In the genomic region with DNA sequence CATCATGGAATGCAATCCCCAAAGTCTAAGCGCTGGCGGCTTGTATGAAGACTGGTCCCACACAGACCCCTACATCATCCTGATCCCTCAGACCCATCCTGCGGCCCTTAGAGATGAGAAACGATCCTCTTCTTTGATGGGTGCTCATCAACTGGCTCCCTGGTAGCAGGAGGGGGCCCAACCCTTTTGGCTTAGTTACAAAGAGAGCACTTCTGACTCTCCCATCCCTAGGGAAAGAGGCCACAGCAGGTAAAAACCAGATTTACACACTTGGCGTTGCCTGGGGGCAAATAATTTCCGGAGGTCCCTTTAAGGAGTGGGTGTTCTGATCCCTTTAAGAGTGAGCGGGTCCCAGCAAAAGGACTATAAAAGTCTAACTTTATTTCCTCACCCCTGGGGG, we compare ENCODE assay signal across 8 mouse cellular contexts. TPM values are rescaled to one million over a fixed set of nuclear protein-coding genes. Genes with fewer than 3 reads are reported as not detected.
A peak's percentile ranks its signal among the peaks of the same experiment; 100 is the strongest.
DNase-seq lines count a peak whose midpoint lies in the region; ATAC-seq and TF ChIP-seq lines count a peak whose summit lies in the region.

No protein-coding gene starts in this region.

- ATAC-seq in forebrain, embryonic 14.5 days = no peak
- no peak for ATAC-seq in liver, embryonic 15.5 days (ENCODE audit: insufficient read depth)

- 0 out of 2 replicates have a peak, but pooled peaks cover 4% of the 10 kb centered on the region for H3K79me2 ChIP-seq in heart, adult 2 months (replicated peaks; ENCODE audit: control insufficient read depth, insufficient read depth, low read length)

- H3K36me3 ChIP-seq in heart, adult 2 months (ENCODE audit: control insufficient read depth, insufficient read depth, low read length) = no peaks in the 10 kb centered on the region
- no peaks in the 10 kb centered on the region for H3K36me3 ChIP-seq in E14TG2a.4 (ENCODE audit: insufficient read depth, low read length)
- H3K36me3 ChIP-seq in forebrain, embryonic 14.5 days (ENCODE audit: control insufficient read depth, insufficient read depth, low read length) = no peaks in the 10 kb centered on the region
- H3K36me3 ChIP-seq in liver, embryonic 15.5 days (replicated peaks) = no peaks in the 10 kb centered on the region

- intact Hi-C loops in heart, adult 2 months (cut with DNase I) = no loop called here

- TF ChIP-seq CTCF in heart, adult 2 months (IDR thresholded peaks at IDR 0.05) = no peak
- TF ChIP-seq CTCF in E14TG2a.4 (conservative IDR thresholded peaks at IDR 0.05; ENCODE audit: low read length) = no peak

- H3K9me3 ChIP-seq in E14TG2a.4 (ENCODE audit: low read length) = no peaks in the 10 kb centered on the region
- H3K9me3 ChIP-seq in forebrain, embryonic 14.5 days (replicated peaks; ENCODE audit: control insufficient read depth, low read length) = no peaks in the 10 kb centered on the region
- H3K9me3 ChIP-seq in liver, embryonic 15.5 days (replicated peaks) = no peaks in the 10 kb centered on the region

- H3K4me1 ChIP-seq in heart, adult 2 months (ENCODE audit: control insufficient read depth, insufficient read depth, low read length) = peaks cover 2% of the 10 kb centered on the region
- H3K4me1 ChIP-seq in E14TG2a.4 (replicated peaks; ENCODE audit: low read depth, low read length) = peaks cover 56% of the 10 kb centered on the region
- peaks cover 20% of the 10 kb centered on the region for H3K4me1 ChIP-seq in forebrain, embryonic 14.5 days (ENCODE audit: control insufficient read depth, insufficient read depth, low read length)
- peaks cover 47% of the 10 kb centered on the region for H3K4me1 ChIP-seq in liver, embryonic 15.5 days (replicated peaks)

- H3K27me3 ChIP-seq in heart, adult 2 months (ENCODE audit: control insufficient read depth, insufficient read depth, low read length) = peaks cover 2% of the 10 kb centered on the region; the same call in 1 of the 2 replicates
- H3K27me3 ChIP-seq in E14TG2a.4 (ENCODE audit: insufficient read depth, low read length) = peaks cover 88% of the 10 kb centered on the region
- peaks cover 60% of the 10 kb centered on the region for H3K27me3 ChIP-seq in forebrain, embryonic 14.5 days (replicated peaks; ENCODE audit: control insufficient read depth, insufficient read depth, low read length)
- H3K27me3 ChIP-seq in liver, embryonic 15.5 days = peaks cover 91% of the 10 kb centered on the region

- H3K4me2 ChIP-seq in forebrain, embryonic 14.5 days (ENCODE audit: low read length) = peak overlapping the region; percentile 77
- peak overlapping the region; percentile 63 for H3K4me2 ChIP-seq in liver, embryonic 15.5 days

- no peak for DNase-seq in heart, adult 2 months
- no peak for DNase-seq in heart, adult 18-20 months
- DNase-seq in forebrain, embryonic 14.5 days (ENCODE audit: low spot score) = no peak
- no peak for DNase-seq in urinary bladder, adult 2 months (ENCODE audit: low spot score)
- no peak for DNase-seq in kidney, adult 11 months
- DNase-seq in Muller cell, postnatal 12 days (ENCODE audit: inconsistent ontology term) = no peak

- TF ChIP-seq EP300 in heart, adult 2 months (IDR thresholded peaks at IDR 0.05; ENCODE audit: insufficient read depth, low read depth, low read length) = no peak

- TF ChIP-seq POLR2A in heart, adult 2 months (IDR thresholded peaks at IDR 0.05; ENCODE audit: insufficient read depth, low read depth, low read length) = no peak

- H3K4me3 ChIP-seq in heart, adult 2 months = no peak overlapping the region
- H3K4me3 ChIP-seq in E14TG2a.4 (replicated peaks; ENCODE audit: low read length) = peak overlapping the region; percentile 76
- H3K4me3 ChIP-seq in forebrain, embryonic 14.5 days (ENCODE audit: low read depth, low read length) = peak overlapping the region; percentile 34
- peak overlapping the region; percentile 44; the same call in 1 of the 2 replicates for H3K4me3 ChIP-seq in liver, embryonic 15.5 days (replicated peaks)

- H3K9ac ChIP-seq in heart, adult 2 months (ENCODE audit: low read depth, low read length) = peak overlapping the region; percentile 73; the same call in 1 of the 2 replicates
- H3K9ac ChIP-seq in forebrain, embryonic 14.5 days (ENCODE audit: low read length) = peak overlapping the region; percentile 54; the same call in 1 of the 2 replicates
- no peak overlapping the region for H3K9ac ChIP-seq in liver, embryonic 15.5 days

- no peak overlapping the region for H3K27ac ChIP-seq in heart, adult 2 months
- H3K27ac ChIP-seq in forebrain, embryonic 14.5 days (ENCODE audit: low read depth, low read length) = no peak overlapping the region
- H3K27ac ChIP-seq in liver, embryonic 15.5 days (replicated peaks) = no peak overlapping the region

- WGBS in heart, adult 2 months = 20% methylated on average over 7 of the region's 7 CpGs
- under 1% methylated on average over 7 of the region's 7 CpGs for WGBS in forebrain, embryonic 14.5 days
- 5% methylated on average over 7 of the region's 7 CpGs for WGBS in liver, embryonic 15.5 days (ENCODE audit: insufficient replicate concordance)

RNA-seq across cellular contexts. Expression of gene Bahd1, which starts 2.8 kb away (rescaled TPM):
- total RNA-seq in heart, adult 2 months (2021) = 10 to 100 TPM; 14.8 to 20.1 TPM
- polyA plus RNA-seq in heart, adult 2 months (2012; rRNA removed) = 9.5 and 9.9 TPM in 2 replicates
- 10 to 100 TPM; 17.5 to 18.6 TPM for total RNA-seq in heart, adult 18-20 months (2021)
- polyA plus RNA-seq in forebrain, embryonic 14.5 days (2014; fragmentation: Nextera tagmentation; extraction: Ambion mirVana) = 2.0 and 2.1 TPM in 2 replicates
- polyA plus RNA-seq in liver, embryonic 15.5 days (2015; fragmentation: Nextera tagmentation; extraction: Ambion mirVana) = 3.2 and 4.3 TPM in 2 replicates
- polyA plus RNA-seq in urinary bladder, adult 2 months (2012; rRNA removed) = 10.2 and 12.4 TPM in 2 replicates

RNA-seq across cellular contexts. Expression of gene Chst14, which starts 28.9 kb away (rescaled TPM):
- 1 to 10 TPM; 7.8 to 8.2 TPM for total RNA-seq in heart, adult 2 months (2021)
- 9.5 and 10.4 TPM in 2 replicates for polyA plus RNA-seq in heart, adult 2 months (2012; rRNA removed)
- 1 to 10 TPM; 6.9 to 7.9 TPM for total RNA-seq in heart, adult 18-20 months (2021)
- 7.1 and 7.4 TPM in 2 replicates for polyA plus RNA-seq in forebrain, embryonic 14.5 days (2014; fragmentation: Nextera tagmentation; extraction: Ambion mirVana)
- polyA plus RNA-seq in liver, embryonic 15.5 days (2015; fragmentation: Nextera tagmentation; extraction: Ambion mirVana) = 4.5 and 5.7 TPM in 2 replicates
- polyA plus RNA-seq in urinary bladder, adult 2 months (2012; rRNA removed) = 19.9 and 20.7 TPM in 2 replicates

RNA-seq across cellular contexts. Expression of gene Ivd, which starts 35.6 kb away (rescaled TPM):
- 100 to 1,000 TPM; 356 to 463 TPM for total RNA-seq in heart, adult 2 months (2021)
- polyA plus RNA-seq in heart, adult 2 months (2012; rRNA removed) = 215 and 327 TPM in 2 replicates
- 100 to 1,000 TPM; 410 to 473 TPM for total RNA-seq in heart, adult 18-20 months (2021)
- polyA plus RNA-seq in forebrain, embryonic 14.5 days (2014; fragmentation: Nextera tagmentation; extraction: Ambion mirVana) = 39.6 and 45.1 TPM in 2 replicates
- polyA plus RNA-seq in liver, embryonic 15.5 days (2015; fragmentation: Nextera tagmentation; extraction: Ambion mirVana) = 35.8 and 43.5 TPM in 2 replicates
- 87.1 and 91.2 TPM in 2 replicates for polyA plus RNA-seq in urinary bladder, adult 2 months (2012; rRNA removed)
